Mouse (Mus musculus): ENCODE results near the gene Zer1.

The Zer1 gene

DNA sequence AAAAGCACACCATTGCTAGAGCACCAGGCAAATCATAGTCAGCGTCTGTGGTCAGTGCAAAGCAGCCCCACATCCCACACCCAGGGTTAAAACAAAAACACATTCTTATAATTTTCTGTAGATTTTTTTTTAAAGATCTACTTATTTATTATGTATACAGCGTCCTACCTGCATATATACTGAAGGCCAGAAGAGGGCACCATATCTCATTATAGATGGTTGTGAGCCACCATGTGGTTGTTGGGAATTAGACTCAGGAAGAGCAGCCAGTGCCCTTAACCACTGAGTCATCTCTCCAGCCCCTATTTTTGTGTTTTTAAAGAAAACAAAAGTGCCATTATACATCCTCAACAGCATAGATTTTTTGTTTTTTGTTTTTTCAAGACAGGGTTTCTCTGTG is 4.4 kb upstream of the Zer1 start:
- no peak for DNase-seq (ENCODE audit: low read depth, low spot score)

DNA sequence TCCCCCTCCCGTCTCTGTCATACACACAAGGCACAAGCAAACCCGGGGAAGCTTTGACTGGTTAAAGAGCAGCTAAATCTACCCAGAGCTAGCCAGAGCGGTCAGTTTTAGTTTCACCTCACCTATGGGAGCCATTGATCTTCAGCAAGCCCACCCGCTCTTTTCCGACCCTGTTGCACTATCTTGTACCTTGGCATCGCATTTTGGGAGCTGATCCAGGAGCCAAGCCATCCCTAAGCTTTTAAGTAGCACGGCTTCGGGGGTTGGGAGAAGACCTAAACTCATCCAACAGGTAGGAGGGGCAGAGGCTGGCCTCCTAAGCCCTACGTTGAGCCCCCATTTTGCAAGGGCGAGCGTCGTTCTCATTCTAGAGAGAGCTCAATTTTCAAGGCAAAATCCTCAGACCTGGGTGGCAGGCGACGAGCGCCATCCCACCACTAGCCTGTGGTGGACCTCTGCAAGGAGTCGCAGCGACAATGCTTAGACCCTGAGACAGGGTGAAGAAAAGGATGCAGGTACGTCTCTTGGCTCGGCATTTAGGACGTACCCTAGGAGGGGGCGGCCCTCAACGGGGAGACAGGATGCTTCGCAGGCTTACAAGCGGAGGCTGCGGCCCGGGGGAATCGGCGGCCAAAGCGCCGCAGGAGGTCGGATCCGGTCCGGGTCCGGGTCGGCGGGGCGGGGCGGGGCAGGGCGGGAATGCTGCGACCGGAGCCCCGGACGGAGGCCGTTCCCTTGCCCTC is 485 bp downstream of the Zer1 start:
- DNase-seq (ENCODE audit: low read depth, low spot score) = no peak

DNA sequence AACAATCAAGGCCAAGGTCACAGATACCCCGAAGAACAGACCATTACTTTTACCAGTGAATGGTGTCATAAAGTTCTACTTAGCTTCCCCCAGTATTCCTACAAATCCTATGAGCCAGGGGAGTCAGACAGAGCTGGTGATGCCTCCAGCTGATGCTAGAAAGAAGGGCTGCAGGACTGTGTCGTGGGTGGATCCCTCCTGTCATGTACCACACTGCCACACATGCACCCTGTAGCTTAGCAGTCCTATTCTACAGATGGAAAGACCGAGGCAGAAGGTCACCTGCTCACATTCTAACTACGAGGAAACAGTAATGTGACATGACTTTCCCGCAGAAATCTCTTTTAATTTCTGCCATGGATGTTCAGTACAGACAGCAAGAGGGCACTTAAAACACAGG is 1.6 kb downstream of the Zer1 start:
- no peak for DNase-seq (ENCODE audit: low read depth, low spot score)

DNA sequence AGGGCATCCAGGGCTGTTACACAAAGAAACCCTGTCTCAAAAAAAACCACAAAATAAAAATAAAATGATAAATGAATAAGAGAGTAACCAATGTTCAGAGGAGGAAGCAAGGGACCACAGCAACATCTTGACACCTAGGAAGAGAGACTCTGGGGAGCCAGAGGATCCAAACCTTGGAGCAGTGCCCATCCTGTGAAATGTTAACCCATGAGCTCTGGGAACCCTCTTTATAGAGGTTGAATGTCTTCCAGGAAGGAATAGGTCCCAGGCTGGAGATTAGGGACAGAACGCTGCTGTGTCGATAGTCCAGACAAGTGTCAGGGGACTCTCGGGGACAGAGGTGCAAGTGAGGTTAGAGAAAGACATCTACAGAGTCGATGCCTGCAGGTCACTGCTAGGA is 4.1 kb downstream of the Zer1 start:
- DNase-seq (ENCODE audit: low read depth, low spot score) = no peak

DNA sequence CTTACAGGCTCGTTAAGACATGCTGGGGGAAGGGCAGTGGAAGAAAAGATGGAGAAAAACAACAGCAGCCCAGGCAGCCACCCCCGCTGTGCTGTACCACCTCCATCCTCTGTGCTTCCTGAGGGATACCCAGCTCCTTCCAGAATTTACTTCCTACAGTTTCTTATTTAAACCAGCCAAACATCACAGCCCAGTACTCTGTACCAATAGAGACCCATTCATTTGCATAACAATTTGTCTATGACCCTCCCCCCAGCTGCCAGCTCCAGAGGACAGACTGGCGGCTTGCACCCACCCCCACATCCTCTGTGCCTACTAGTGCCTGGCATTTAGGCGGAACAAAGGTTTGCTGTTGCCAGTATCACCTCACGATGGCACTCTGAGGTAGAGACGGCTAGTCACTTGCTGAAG is 4.7 kb downstream of the Zer1 start:
- no peak for DNase-seq (ENCODE audit: low read depth, low spot score)

DNA sequence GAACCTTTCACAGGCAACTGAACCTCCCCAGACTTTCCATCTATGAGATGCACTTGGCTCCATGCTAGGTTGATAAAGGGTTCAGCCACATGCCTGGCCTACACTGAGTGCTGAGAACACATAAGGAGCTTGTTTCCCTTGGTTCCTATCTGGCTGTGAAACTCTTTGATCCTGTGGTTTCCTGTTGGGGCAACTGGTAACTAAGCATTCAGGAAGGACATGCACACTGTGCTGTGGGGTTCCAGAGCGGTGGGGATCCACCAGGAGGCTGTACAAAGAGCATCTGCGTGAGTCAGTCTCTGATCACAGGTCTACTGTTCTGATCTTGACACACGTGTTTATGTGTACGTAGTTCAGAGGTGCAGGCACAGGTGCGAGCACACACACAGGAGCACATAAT is 11.8 kb downstream of the Zer1 start:
- no peak for DNase-seq (ENCODE audit: low read depth, low spot score)

DNA sequence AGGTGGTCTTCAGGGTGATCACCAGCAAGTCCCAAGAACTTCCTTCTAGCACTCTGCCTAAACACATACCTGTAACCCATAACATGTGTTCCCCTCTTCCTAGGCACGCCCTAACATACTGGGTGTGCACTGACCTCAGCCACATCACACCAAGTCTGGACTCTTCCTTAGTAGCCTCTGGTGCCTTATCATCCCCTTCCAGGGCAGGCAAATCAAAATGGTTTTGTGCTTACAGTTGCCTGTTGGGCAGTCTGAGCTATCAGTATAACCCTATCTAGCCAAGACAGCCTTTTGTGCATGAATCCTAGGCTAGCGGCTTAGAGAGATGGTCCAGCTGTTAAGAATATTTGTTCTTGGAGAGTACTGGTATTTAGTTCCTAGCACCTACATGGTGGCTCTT is 12.9 kb downstream of the Zer1 start:
- no peak for DNase-seq (ENCODE audit: low read depth, low spot score)

DNA sequence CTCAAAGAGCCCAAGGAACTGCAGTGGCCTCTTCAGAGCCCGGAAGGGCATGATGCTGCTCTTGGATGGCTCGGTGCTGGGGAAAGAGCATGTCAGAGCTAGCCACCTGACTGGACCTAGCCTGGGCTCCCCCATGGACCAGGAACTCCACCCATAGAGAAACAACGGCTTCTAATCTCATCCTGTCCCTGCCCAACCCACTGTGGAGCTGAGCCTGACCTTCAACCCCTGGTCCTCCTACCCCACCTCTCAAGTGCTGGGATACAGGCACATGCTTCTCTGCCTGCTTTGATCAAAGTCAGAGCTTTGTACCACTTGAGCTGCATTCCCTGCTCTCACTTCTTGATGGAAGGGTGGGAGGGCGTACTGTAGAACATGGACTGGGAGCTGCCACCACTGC is 16.1 kb downstream of the Zer1 start:
- no peak for DNase-seq (ENCODE audit: low read depth, low spot score)

DNA sequence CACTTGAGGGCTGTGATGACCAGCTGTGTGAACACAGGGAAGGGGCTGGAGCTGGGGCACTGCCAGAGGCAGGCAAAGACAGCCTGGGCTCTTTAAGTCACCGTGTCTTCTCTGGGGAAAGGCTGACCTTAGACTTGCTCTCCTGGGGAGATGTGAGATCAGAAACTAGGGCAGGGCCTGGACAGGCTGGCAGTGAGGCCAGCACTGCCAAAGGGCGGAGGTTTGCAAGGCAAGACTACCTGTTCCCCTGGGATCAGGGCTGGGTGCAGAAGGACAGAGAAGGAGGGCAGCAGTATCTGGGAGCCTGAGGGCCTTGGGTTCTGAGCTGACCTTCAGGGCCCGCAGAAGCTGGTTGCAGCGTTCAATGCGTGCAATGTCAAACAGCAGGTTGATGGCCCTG is 16.7 kb downstream of the Zer1 start:
- no peak for DNase-seq (ENCODE audit: low read depth, low spot score)

DNA sequence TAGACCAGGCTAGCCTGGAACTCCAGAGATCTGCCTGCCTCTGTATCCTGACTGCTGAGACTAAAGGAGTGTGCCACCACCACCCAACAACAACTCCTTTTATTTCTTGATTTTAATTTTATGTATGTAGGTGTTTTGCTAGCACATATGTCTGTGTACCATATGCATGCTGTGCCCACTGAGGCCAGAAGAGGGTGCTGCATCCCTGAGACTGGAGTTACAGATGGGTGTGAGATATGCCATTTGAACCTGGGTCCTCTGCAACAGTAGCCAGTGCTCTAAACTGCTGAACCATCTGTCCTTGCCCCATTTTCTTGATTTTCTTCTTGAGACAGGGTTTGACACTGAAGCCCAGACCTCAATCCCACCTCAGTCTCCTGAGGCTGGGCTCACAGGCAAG is 18.0 kb downstream of the Zer1 start:
- peak; percentile 32 for DNase-seq (ENCODE audit: low read depth, low spot score)

DNA sequence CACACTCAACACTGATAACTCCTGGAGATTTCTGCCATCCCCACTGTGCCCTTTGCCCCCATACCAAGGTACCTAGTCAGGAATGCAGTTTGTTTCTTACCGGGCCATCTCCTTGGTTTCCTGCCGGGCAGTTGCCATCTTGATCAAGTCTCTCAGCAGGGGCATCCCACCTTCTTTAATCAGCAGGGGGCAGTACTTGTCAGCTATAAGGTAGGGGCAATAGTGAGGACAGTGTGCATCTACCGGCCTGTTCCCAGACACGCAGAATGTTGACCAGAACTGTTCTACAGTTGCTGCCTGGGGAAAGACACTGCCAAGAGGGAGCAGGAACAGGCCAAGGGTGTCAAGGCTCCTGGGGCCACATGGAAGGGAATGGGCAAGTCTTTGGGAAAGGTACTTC is 24.2 kb downstream of the Zer1 start:
- no peak for DNase-seq (ENCODE audit: low read depth, low spot score)

DNA sequence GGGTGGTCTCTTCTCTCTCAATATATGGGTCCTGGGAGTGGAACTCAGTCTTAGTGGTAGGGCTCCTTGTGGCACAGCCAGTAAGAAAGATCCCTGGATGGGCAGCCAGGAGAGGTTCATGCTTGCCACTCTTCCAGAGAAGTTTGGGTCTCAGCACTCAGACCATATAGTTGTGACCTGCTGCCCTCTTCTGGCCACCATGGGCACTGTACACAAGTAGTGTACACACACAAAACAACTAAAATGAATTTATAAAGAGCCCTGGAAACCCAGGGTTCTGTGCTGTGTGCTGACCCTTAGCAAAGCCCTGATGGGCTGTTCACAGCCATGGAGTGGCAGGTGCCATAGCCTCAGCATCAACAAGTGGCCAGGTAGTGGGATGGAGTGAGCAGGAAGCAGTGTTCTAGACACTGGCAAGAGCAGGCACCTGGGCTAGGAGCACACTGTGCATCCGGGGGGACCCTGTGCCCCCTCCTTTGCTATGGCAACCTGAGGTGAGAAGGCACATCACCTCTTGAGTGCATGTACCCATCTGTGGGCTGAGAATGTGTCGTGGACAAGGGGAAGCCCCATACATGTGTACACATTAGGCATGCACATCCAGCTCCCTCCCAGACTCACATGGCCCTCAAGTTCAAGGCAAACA is 28.4 kb downstream of the Zer1 start:
- no peak for DNase-seq (ENCODE audit: low read depth, low spot score)

DNA sequence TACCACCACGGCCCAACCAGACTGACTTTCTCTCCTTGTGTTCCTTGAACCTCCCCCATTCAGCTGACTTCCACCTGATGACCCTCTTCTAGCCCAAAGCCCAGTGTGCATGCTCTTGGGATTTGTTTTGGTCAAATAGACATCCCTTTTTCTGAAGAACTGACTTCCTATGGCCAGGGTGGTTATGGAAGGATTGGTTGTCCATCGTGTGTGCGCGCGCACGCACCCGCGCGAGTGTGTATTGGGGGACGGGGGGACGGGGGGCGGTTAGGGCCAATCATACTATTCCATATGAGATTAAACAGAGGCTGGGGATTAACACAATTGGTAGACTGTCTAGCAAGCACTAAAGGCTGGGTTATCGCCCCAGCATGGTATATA is 30.2 kb downstream of the Zer1 start:
- no peak for DNase-seq (ENCODE audit: low read depth, low spot score)

DNA sequence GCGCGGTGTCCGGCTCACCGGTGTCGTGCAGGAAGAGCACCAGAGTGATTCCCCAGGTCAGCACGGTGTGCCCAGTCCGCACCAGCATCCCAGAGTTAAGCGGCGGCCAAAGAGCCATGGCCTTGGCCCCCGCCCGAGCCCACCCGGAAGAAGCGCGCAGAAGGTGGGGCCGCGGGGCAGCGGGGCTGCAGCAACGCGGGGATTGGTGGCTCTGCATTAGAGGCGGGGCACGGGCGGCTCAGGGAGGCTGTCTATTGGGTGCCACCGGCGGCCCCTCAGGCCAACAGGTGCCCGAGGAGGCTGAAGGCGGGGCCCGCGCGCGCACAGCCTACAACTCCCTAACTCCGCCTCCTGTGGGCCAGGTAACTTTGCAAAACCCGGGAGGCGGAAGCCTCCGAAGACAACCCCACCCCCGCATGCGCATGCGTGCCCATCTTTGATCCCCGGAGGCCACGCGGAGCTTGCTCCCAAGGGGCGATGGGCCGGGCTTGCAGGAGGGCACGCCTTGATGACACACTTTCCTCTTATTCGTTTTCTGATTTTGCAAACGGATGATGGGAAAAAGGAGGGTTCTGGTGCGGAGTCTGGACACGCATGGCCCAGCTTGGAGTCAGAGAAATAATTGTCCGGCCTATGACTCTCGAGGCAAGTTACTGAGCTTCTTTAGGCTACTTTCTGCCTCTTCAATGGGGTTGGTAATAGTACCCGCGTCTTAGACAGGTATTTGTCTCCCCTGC is 30.7 kb downstream of the Zer1 start, which contains the start of gene Zdhhc12:
Gene Zdhhc12, minus strand, starts transcription at position 178 of the 737 bp plus-strand sequence.
- peak; percentile 93 for DNase-seq (ENCODE audit: low read depth, low spot score)

DNA sequence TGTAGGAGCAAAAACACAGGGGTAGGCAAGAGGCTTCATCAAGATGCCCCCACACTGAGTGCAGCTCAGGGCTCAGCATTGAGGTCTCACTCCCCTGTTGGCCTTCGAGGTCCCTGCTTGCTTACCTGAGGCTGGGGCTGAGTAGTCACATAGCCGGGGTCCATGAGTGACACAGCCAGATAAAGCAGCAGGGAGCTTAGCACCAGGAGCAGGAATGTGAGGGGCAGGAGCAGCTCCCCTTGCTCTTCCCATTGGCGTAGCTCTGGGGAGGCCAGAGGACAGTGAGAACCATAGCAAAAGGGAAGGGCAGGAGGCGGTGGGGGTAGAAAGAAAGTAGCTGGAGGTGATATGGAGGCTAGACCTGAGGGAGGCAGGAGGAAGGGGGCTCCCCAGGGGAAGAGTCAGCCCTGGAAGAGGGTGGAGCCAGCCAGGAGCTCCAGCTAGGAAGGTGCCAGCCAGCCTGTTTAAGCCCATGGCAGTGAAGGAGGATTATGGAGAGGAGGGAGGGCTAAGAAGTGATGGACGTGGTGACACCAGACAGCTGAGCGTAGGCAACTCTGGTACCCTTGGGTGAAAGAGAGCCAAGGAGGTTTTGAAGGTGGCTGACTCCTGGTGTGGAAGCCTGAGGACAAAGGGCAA is 32.0 kb downstream of the Zer1 start:
- DNase-seq (ENCODE audit: low read depth, low spot score) = no peak

DNA sequence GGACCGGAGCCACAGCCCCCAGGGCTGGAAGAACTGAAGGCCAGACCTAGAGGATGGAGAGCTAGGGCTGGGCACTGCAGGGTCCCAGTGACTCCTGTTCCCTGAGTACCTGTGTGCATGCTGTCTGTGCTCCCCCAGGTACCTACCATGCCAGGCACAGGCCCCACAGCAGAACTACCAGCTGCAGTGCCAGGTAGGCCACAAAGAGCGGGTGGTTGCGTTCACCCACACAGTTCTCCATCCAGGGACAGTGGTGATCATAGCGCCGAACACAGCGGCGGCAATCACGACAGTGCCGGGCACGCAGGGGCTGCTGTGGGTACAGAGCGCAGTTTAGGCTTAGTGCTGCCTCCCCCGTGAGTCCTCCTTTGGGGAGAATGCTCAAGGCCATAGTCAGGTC is 32.9 kb downstream of the Zer1 start:
- DNase-seq (ENCODE audit: low read depth, low spot score) = no peak

DNA sequence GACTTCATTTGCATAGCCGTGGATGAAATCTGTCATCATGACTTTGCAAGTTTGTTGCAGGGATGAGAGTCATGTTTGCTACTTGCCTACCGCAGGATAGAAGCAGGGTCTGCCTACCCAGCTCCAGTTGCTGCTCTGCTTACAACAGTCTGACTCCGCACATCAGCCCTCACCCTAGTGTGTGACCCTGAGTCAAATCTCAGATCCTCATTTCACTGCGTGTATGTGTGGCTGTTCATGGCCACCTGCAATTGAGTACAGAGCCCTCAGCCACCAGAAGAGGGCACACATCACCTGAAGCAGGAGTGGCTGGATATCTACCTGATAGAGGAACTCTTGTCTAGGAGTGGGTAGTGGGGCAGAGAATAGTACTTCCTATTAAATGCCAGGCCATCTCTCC is 37.1 kb downstream of the Zer1 start:
- no peak for DNase-seq (ENCODE audit: low read depth, low spot score)

DNA sequence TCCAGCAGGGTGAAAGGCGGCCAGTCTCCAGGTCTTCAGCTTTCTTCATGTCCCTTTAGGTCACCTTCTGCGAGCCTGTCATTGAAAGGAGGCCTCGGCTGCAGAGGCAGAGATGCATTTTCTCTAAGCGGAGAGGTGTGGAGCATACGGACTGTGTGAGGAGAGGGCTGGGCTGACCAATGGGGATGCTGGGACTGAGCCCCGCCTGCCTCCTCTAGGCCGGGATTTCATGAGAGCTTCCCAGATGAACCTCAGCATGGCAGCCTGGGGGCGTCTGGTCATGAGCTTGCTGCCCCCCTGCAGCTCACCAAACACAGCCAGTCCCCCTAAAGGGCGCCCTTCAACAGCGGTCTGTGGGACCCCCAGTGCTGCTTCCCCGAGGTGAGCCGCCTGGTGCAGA is 39.8 kb downstream of the Zer1 start:
- DNase-seq (ENCODE audit: low read depth, low spot score) = no peak

DNA sequence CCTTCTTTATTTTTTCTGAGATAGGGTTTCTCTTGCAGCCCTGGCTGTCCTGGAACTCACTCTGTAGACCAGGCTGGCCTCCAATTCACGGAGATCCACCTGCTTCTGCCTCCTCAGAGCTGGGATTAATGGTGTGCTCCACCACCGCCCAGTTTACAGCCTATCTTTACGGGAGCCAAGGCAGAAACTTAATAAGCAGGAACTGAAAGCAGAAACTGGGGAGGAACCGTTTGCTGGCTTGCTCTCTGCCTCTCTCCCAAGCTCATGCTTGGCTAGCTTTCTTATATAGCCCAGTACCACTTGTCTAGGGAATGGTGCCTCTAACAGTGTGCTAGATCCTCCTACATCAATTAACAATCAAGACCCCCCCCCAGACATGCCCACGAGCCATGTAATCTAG is 40.3 kb downstream of the Zer1 start:
- DNase-seq (ENCODE audit: low read depth, low spot score) = no peak

DNA sequence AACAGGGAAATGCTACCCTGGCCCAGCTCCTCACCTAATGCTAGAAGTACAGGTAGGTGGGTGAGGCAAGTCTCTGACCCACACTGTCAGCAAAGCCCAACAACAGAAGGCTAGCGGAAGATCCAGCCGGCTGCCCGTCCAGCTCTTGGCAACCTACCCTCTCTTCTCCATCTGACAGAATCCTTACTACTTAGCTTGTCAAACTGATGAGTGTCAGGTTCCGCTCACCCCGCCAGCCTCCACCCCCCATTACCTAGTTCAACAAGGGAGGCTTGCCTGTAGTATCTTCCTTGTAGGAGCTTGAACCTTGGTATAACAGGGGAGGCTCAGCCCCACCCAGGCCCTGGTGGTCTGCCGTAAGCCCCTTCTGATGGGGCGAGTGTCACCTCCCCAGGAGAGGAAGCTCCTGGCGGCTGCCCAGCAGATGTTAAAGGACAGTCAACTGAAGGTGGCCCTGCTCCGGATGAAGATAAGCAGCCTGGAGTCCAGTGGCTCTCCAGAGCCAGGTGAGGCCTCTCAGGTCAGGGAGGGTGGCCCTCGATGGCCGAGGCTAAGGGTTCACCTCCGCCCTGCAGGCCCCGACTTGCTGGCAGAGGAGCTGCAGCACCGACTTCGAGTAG is 44.1 kb downstream of the Zer1 start:
- DNase-seq (ENCODE audit: low read depth, low spot score) = no peak

DNA sequence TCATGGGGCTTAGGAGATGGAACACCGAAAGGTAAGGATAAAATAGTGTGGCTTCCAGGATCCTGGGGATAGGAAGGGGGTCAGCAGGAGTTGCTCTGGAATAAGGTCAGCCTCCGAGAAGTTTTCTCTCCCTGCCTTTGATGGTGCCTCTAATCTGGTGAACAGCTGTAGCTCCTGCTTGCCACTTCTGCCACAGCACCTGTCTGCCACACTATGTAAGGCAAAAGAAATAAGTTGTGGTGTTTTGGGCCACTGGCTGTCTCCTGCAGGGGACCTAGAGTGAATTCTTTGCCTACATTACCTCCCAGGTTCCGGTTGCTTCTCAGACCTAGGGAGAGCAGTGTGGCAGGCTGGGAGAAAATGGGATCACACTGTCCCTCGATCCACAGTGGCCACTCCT is 45.6 kb downstream of the Zer1 start:
- DNase-seq (ENCODE audit: low read depth, low spot score) = no peak

DNA sequence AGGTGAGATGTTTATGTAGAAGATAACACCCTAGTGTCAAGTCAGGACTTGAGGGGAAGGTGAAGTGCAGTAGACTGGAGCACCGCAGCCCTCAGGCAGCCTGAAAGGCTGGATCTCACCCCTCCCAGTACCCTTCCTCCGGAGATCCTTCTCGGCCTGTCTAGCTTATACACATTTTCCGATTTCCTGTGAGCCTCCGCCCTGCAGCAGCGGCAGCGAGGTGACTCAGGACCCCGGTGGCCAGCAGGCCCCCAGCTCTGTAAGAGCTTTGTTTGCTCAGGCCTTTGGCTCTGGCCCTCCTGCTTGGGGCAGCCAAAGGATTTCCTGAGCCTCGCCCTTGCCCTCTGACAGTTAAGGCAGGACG is 46.1 kb downstream of the Zer1 start:
- DNase-seq (ENCODE audit: low read depth, low spot score) = no peak
